Mouse (Mus musculus) neural tube, postnatal 0 days (tissue): Measurements from ENCODE around the gene Coro2b. TPM values are rescaled to one million over a fixed set of nuclear protein-coding genes. Genes with fewer than 3 reads are reported as not detected.

ENCODE experiments used
- polyA plus RNA-seq: library from polyadenylated mRNA; unstranded; fragments of >200 nt; fragmentation: Nextera tagmentation; extraction: Ambion mirVana; gene quantifications from 2 replicates; pipeline ENCODE4 v1.2.1, GENCODE M21; 2015

Coro2b gene
- 28.2 and 30.0 TPM in 2 replicates for polyA plus RNA-seq

DNA sequence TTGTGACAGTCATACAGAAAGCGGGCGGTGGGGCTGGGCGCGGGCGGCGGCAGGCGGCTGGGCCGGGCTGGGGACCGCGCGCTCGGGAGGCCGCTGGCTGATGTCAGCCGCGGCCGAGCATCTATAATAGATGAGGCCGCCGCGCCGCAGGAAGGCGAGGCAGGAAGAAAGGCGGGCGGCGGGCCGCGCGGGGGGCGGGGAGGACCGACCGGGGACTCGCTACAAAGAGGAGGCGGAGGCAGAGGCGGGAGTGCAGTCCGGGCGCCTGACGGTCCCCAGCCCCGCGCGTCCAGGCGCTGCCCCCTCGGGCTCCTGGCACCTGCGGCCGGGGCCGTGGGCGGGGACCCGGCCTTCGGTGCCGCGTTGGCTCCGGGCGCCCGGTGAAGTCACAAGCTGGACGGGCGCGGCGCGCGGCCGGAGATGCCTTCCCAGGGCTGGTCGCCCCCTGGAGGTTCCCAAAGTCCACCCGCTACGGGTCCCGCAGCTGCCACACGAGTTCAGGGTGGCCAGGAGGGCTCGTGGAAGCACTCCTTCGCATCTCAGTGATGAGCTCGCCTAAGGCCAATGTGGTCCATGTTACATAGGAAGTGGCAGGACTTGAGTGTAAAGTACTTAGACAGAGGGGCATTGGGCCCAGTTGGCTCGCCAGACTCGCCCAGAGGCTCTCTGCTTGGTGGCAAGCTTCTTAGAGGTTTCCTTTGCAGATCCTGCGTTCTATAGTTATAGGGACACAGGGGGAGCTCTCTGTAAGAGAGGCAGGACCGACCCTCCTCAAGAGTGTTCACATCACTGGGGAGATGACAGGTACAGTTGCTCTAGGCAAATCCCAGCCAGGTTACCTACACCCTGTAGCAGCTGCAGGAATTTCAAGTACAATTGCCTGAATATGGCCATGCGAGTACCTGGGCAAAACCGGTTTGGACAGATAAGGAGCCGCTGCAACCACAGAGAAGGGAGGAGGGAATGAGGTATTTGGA, at the start of gene Coro2b:
Gene Coro2b (minus strand): TSS at position 390 of the 977 bp plus-strand sequence.

Other genes with a start within 250 kb of the Coro2b start
- gene Anp32a, start 195.8 kb downstream of the Coro2b start, polyA plus RNA-seq, result 98.8 and 99.7 TPM in 2 replicates
- 0.48 and 0.52 TPM in 2 replicates for gene Itga11, start 140.8 kb upstream of the Coro2b start, polyA plus RNA-seq